Mouse (Mus musculus) neutrophil, adult 83 days (primary cell): ENCODE data around the gene Gm9495. TPM values are rescaled to one million over a fixed set of nuclear protein-coding genes. Genes with fewer than 3 reads are reported as not detected.

Experiments
- total RNA-seq, 2 experiments: library from RNA; stranded (reverse); gene quantifications; one replicate each; pipeline ENCODE4 v1.2.4; 2023

Gm9495 gene
- not detected for total RNA-seq

DNA sequence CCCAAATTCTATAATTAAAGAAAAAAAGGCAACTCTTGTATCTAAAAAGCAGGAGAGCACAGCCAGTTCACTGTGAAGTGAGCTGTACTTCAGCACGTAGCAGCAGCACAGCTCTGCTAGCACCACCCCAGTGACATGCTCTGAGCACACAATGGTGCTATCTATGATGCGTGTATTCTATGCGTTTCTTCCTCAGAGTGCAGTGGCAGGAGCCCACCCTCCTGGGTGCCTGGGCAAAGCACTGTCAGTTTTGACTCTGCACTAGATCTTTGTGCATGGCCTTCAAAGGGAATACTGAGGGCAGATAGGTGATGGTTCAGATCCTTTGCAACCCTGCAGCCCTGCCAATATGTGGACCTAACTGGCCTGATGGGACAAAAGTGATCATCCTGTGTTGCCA is at the start of gene Gm9495:
Gene Gm9495 (minus strand): TSS at position 101 of the 400 bp plus-strand sequence.

Other genes starting within 250 kb of the Gm9495 start
- gene Zfp930, start 244.5 kb downstream of the Gm9495 start, total RNA-seq, result 1 to 10 TPM; 4.0 to 4.5 TPM
- 1 to 10 TPM; 1.6 to 1.7 TPM for gene D130040H23Rik, start 182.5 kb downstream of the Gm9495 start, total RNA-seq
- gene Gm7697, start 69.4 kb upstream of the Gm9495 start, total RNA-seq, result not detected
- gene Zfp868, start 172.0 kb upstream of the Gm9495 start, total RNA-seq, result 10 to 100 TPM; 16.6 to 19.5 TPM
- under 1 TPM; 0.11 to 0.38 TPM for gene Zfp964, start 200.9 kb upstream of the Gm9495 start, total RNA-seq